In genomic region chr3:84582023-84582912, GRCm38 (mm10) we compare ENCODE assay signal across 8 mouse cellular contexts. TPM values are rescaled to one million over a fixed set of nuclear protein-coding genes. Genes with fewer than 3 reads are reported as not detected.
DNase-seq lines count a peak whose midpoint lies in the region; ATAC-seq and TF ChIP-seq lines count a peak whose summit lies in the region.

Gene Arfip1 (minus strand): TSS chr3:84582625.

- under 1% methylated on average over 69 of the region's 70 CpGs for WGBS in forebrain, embryonic 15.5 days
- WGBS in lung, adult 2 months: under 1% methylated on average over 70 of the region's 70 CpGs

- TF ChIP-seq POLR2A in lung, adult 2 months (IDR thresholded peaks at IDR 0.05; ENCODE audit: borderline replicate concordance, extremely low read depth, low read depth, low read length): peak; percentile 68

- peak; percentile 99 for ATAC-seq in forebrain, embryonic 15.5 days (replicated peaks)
- ATAC-seq in neutrophil, adult 5-6 weeks (ENCODE audit: extremely low read depth, insufficient number of reproducible peaks, low FRiP score, poor library complexity, severe bottlenecking): peak; percentile 88

- peak within 1 kb of the TSS; percentile 79 for H3K9ac ChIP-seq in forebrain, embryonic 15.5 days (replicated peaks)

- H3K9me3 ChIP-seq in forebrain, embryonic 15.5 days: no peaks in the 10 kb centered on the region

- intact Hi-C loops in heart, postnatal 25 days (cut with DNase I): no loop called here

- H3K27me3 ChIP-seq in forebrain, embryonic 15.5 days: no peaks in the 10 kb centered on the region

- H3K4me1 ChIP-seq in forebrain, embryonic 15.5 days: peaks cover 37% of the 10 kb centered on the region
- H3K4me1 ChIP-seq in lung, adult 2 months (ENCODE audit: control insufficient read depth, insufficient read depth, low read length): no peaks in the 10 kb centered on the region; the same call in 1 of the 2 replicates

- peak within 1 kb of the TSS; percentile 85 for H3K4me3 ChIP-seq in forebrain, embryonic 15.5 days
- H3K4me3 ChIP-seq in lung, adult 2 months (replicated peaks; ENCODE audit: extremely low read depth, low read depth, low read length): peak within 1 kb of the TSS; percentile 95

- H3K27ac ChIP-seq in forebrain, embryonic 15.5 days (replicated peaks): peak within 1 kb of the TSS; percentile 89

- H3K4me2 ChIP-seq in forebrain, embryonic 15.5 days (replicated peaks): peak within 1 kb of the TSS; percentile 89

- TF ChIP-seq CTCF in lung, adult 2 months (IDR thresholded peaks at IDR 0.05; ENCODE audit: insufficient read depth, low read length): no peak

- H3K36me3 ChIP-seq in forebrain, embryonic 15.5 days: no peaks in the 10 kb centered on the region

- peak; percentile 95 for DNase-seq in ES-CJ7 (ENCODE audit: low read depth, low spot score)
- peak; percentile 93 for DNase-seq in cerebellum, adult 11 months
- peak; percentile 94 for DNase-seq in heart, postnatal 25 days (ENCODE audit: low spot score)
- DNase-seq in layer of hippocampus, adult 18-20 months (ENCODE audit: low spot score in 2 of 2): peak; percentile 89 to 96
- peak; percentile 97 for DNase-seq in lung, adult 2 months
- peak; percentile 85 to 91 for DNase-seq in thymus, adult 18-20 months

RNA-seq across cellular contexts. Expression of gene Arfip1, which starts in this region (rescaled TPM):
- 24.2 and 24.7 TPM in 2 replicates for polyA plus RNA-seq in forebrain, embryonic 15.5 days (2015; fragmentation: Nextera tagmentation; extraction: Ambion mirVana)
- total RNA-seq in heart, postnatal 25 days (2021): 10 to 100 TPM; 16.8 to 17.5 TPM
- total RNA-seq in layer of hippocampus, adult 18-20 months (2021): 10 to 100 TPM; 21.9 to 22.1 TPM
- 9.4 and 14.2 TPM in 2 replicates for polyA plus RNA-seq in lung, adult 2 months (2012; rRNA removed)
- 122 and 128 TPM in 2 replicates for total RNA-seq in neutrophil, adult 5-6 weeks (2017)

Comparison
In these comparisons a context has a peak if more than half of its experiments do, and no peak if none do; other contexts are left out.
1. Peak in every context shown above with its lines: DNase-seq, ATAC-seq, H3K4me3 ChIP-seq and H3K27ac ChIP-seq.